Mouse (Mus musculus): Measurements from ENCODE around the gene Mesp1.

DNA sequence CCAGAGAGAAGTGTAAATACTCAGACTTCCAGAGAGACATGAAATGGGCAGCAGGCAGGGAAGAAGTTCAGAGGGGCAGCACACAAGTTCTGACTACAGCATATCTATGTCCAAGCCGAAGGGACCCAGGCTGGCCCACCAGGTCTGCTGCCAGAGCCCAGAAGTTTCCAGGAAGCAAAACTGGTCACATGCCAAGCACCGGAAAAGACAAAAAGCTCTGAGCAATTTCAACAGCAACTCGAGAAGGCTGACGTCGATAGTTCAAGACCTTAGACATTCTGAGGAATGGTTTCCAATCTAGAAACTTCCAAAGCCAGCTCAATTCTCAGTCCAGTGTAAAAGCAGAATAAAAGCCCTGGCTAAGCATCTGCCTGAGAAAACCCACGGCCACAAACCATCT, 38.0 kb upstream of the Mesp1 start:
- TF ChIP-seq CTCF (IDR thresholded peaks at IDR 0.05; ENCODE audit: low read depth, low read length) = no peak
- TF ChIP-seq POLR2A (IDR thresholded peaks at IDR 0.05; ENCODE audit: borderline replicate concordance, low read depth, low read length) = no peak

Measured in bone marrow macrophage, adult 2 months (primary cell).